Mouse (Mus musculus) neural tube, embryonic 11.5 days (tissue): ENCODE measurements around the gene Cwh43. TPM values are rescaled to one million over a fixed set of nuclear protein-coding genes. Genes with fewer than 3 reads are reported as not detected.

Experiments used
- ATAC-seq: fragments of 200-750 bp; cut with Nextera tagmentation; 2 replicates; pipeline ENCODE4 v1.8.0; 2017; ENCODE audit warnings: moderate number of reproducible peaks, mild to moderate bottlenecking, moderate TSS enrichment, moderate library complexity; ENCODE audit not compliant: insufficient read depth, low FRiP score, low TSS enrichment
- DNase-seq: peaks from one replicate; pipeline ENCODE4 v3.0.0-alpha.2; 2015; ENCODE audit warnings: low spot score
- H3K27ac ChIP-seq: fragments of 300-500 bp; sonication (generic); 2 replicates; pipeline ENCODE4 v1.5.1; 2014; ENCODE audit warnings: low read depth, mild to moderate bottlenecking, low read length
- H3K27me3 ChIP-seq: fragments of 300-500 bp; sonication (generic); 2 replicates; pipeline ENCODE4 v1.6.1; 2014; ENCODE audit warnings: mild to moderate bottlenecking, low read length, mixed read lengths; ENCODE audit not compliant: control insufficient read depth, insufficient read depth
- H3K36me3 ChIP-seq: fragments of 300-500 bp; sonication (generic); 2 replicates; pipeline ENCODE4 v1.6.1; 2014; ENCODE audit warnings: mild to moderate bottlenecking, low read length, moderate library complexity, mixed read lengths; ENCODE audit not compliant: control insufficient read depth, insufficient read depth
- H3K4me1 ChIP-seq: fragments of 300-500 bp; sonication (generic); 2 replicates; pipeline ENCODE4 v1.6.1; 2014; ENCODE audit warnings: low read length, mixed read lengths; ENCODE audit not compliant: control insufficient read depth, insufficient read depth
- H3K4me2 ChIP-seq: fragments of 300-500 bp; sonication (generic); 2 replicates; pipeline ENCODE4 v1.6.1; 2014; ENCODE audit warnings: low read depth, mild to moderate bottlenecking, moderate library complexity
- H3K4me3 ChIP-seq: fragments of 300-500 bp; sonication (generic); 2 replicates; pipeline ENCODE4 v1.5.1; 2014; ENCODE audit warnings: low read depth, low read length
- H3K9ac ChIP-seq: fragments of 300-500 bp; sonication (generic); 2 replicates; pipeline ENCODE4 v1.6.1; 2014; ENCODE audit warnings: mild to moderate bottlenecking, low read length
- H3K9me3 ChIP-seq: fragments of 300-500 bp; sonication (generic); 2 replicates; pipeline ENCODE4 v1.6.1; 2016; ENCODE audit warnings: low read length; ENCODE audit not compliant: control insufficient read depth
- WGBS: fragments of 180-500 bp; shearing (Covaris S2); extraction: QIAGEN DNeasy Blood & Tissue Kit; methylation state at CpG from one replicate; pipeline ENCODE4 v1.1.7; 2014; 5-methylcytosine and 5-hydroxymethylcytosine counted together
- polyA plus RNA-seq: library from polyadenylated mRNA; unstranded; fragments of >200 nt; fragmentation: Nextera tagmentation; extraction: Ambion mirVana; gene quantifications from 2 replicates; pipeline ENCODE4 v1.2.1, GENCODE M21; 2014

The Cwh43 gene
- polyA plus RNA-seq, 1 experiment from 2014 or later = not detected

DNA sequence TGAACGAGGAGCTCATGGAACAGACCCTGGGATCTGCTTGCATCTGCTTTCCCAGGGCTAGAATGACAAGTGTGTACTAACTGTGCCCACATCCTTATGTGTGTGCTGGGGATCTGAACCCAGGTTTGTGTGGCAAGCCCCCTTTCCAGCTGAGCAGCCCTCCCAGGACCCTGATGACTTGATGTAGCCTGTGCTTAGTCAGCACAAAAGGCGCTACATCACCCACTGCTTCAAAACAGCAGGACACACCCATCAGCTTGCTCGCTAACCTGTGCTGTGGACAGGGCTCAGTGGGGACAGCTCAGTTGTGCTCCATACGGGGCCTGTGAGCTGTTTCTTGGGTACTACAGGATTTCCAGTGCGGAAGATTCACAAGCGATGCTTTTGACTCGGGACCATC is 28.9 kb downstream of the Cwh43 start:
- ATAC-seq (no peak), DNase-seq (no peak)
- Histone ChIP-seq H3K4me3 (no peak overlapping the region), H3K27me3 (no peaks in the 10 kb centered on the region), H3K4me2 (no peak overlapping the region), H3K9me3 (no peaks in the 10 kb centered on the region), H3K36me3 (no peaks in the 10 kb centered on the region), H3K4me1 (no peaks in the 10 kb centered on the region), H3K9ac (no peak overlapping the region), H3K27ac (no peak overlapping the region)
- 80% methylated on average over 7 of the region's 7 CpGs for WGBS

GRCm38 (mm10) chr5:73442176-73442575 is 36.3 kb downstream of the Cwh43 start:
- DNase-seq (no peak), ATAC-seq (no peak)
- WGBS = 82% methylated on average over 9 of the region's 9 CpGs
- no peak overlapping the region for H3K4me2 ChIP-seq
- no peaks in the 10 kb centered on the region for H3K4me1 ChIP-seq
- no peak overlapping the region for H3K9ac ChIP-seq
- no peaks in the 10 kb centered on the region for H3K27me3 ChIP-seq
- H3K9me3 ChIP-seq = no peaks in the 10 kb centered on the region
- H3K4me3 ChIP-seq = no peak overlapping the region
- no peak overlapping the region for H3K27ac ChIP-seq
- no peaks in the 10 kb centered on the region for H3K36me3 ChIP-seq

- Histone ChIP-seq H3K4me3 (no peak overlapping the region), H3K27ac (no peak overlapping the region), H3K9me3 (no peaks in the 10 kb centered on the region), H3K4me1 (no peaks in the 10 kb centered on the region; the same call in 1 of the 2 replicates), H3K27me3 (no peaks in the 10 kb centered on the region), H3K4me2 (no peak overlapping the region), H3K36me3 (no peaks in the 10 kb centered on the region), H3K9ac (no peak overlapping the region)
- DNase-seq = no peak
- 81% methylated on average over 1 of the region's 1 CpGs for WGBS
- ATAC-seq = no peak
These were observed 44.4 kb downstream of the Cwh43 start for GRCm38 (mm10) chr5:73450276-73450675.

DNA sequence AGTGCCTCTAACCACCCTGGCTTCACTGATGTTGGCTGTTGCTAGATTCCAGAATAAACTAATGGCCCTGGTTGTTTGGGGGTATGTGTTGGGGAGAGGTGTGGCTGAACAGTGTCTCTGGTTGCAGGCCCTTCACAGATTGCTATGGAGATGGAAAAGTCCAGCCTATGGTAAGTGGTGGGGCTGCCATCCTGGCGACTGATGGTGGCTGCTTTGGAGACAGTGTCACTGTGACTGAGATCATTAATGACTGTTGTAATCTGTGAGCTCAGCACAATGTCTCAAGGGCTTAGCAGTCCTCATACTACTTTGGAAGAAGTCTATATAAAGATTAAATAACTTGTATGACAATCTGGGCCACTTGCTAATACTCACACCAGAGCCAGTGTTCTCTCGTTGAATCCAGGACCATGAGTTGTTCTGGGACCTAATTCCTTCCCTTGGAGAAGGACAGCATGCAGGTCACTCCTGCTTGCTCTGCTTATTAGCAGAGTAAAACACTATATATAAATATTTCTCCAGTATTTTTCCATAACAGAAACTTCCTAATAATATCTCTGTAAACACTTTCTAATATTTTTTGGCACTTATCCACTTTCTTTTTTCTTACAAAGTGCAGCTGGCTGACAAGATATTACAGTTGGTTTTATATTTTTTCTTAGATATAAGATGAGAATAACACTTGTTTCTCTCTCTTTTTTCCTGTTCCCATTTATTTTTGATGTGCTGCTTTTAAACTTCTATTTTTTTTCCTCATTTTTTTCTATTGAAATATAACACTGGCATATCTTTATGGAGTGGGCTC is 48.8 kb downstream of the Cwh43 start:
- no peak overlapping the region for H3K4me2 ChIP-seq
- no peaks in the 10 kb centered on the region for H3K27me3 ChIP-seq
- no peaks in the 10 kb centered on the region for H3K36me3 ChIP-seq
- 75% methylated on average over 2 of the region's 2 CpGs for WGBS
- no peak overlapping the region for H3K4me3 ChIP-seq
- ATAC-seq (no peak), DNase-seq (no peak)
- no peak overlapping the region for H3K9ac ChIP-seq
- no peak overlapping the region for H3K27ac ChIP-seq
- H3K9me3 ChIP-seq = no peaks in the 10 kb centered on the region
- no peaks in the 10 kb centered on the region; the same call in 1 of the 2 replicates for H3K4me1 ChIP-seq

DNA sequence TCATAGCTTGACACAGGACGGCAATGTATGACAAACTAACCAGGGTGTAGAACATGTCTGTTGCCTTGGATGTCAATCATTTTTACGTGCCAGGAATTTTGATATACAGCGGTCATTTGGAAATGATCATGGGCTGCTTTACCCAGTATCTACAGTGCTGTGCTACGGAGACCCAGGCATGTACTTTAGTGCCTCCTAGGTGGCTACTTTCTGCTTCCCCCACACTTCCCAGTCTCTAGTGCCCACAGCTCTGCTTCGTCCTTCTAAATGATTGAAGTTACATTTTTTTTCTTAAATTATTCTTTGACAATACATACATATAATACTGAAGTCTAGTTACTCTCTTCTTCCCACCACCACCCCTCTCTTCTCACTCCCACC is 49.4 kb downstream of the Cwh43 start:
- Histone ChIP-seq H3K4me3 (no peak overlapping the region), H3K4me2 (no peak overlapping the region), H3K4me1 (no peaks in the 10 kb centered on the region; the same call in 1 of the 2 replicates), H3K36me3 (no peaks in the 10 kb centered on the region), H3K27me3 (no peaks in the 10 kb centered on the region), H3K27ac (no peak overlapping the region), H3K9me3 (no peaks in the 10 kb centered on the region), H3K9ac (no peak overlapping the region)
- ATAC-seq (no peak), DNase-seq (no peak)
- WGBS = 85% methylated on average over 5 of the region's 5 CpGs

GRCm38 (mm10) chr5:73468462-73469433 is 62.9 kb downstream of the Cwh43 start:
- H3K4me3 ChIP-seq = no peak overlapping the region
- 88% methylated on average over 16 of the region's 16 CpGs for WGBS
- H3K9ac ChIP-seq = no peak overlapping the region
- H3K4me2 ChIP-seq = no peak overlapping the region
- H3K36me3 ChIP-seq = no peaks in the 10 kb centered on the region
- H3K4me1 ChIP-seq = no peaks in the 10 kb centered on the region
- H3K27me3 ChIP-seq = no peaks in the 10 kb centered on the region
- DNase-seq (no peak), ATAC-seq (no peak)
- no peak overlapping the region for H3K27ac ChIP-seq
- H3K9me3 ChIP-seq = no peaks in the 10 kb centered on the region

DNA sequence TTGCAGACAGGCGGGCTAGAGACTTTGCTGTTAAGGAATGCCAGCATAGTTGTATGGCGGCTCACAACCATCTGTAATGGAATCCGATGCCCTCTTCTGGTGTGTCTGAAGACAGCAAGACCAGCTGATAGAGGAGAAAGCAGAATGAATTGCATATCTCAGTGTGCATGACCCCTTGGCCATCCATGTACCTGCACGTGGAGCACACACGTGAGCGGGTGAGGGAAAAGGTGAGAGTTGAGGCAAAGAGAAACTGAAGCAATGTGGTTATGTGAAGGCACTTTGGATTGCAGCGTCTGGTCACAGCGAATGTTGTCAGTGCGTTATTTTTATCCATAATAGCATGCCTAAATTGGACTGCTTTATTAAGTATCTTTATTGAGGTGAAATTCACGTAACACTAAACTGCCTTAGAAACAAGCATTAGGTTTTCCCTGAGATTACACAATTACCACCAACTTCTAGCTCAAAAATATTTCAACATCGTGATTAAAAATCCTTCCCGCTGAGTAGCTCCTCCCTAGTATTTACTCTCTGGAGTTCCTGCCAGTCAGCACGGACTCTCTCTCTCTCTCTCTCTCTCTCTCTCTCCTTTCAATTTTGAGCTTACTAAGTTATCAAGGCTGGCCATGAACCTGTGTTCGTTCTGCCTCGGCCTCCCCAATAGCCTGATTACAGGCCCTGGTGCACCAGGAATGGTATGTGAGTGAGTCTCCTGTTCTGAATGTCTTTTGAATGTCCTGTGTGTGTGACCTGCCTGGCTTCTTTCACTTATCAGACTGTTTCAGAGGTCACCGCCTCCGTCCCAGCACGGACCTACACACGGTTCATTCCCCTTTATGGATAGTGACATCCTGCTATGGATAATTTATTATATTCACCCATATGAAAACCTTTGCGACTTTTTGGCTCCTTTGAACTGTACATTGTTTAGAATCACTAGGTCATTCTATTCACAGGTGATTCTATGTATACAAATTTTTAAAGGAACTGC is 68.8 kb downstream of the Cwh43 start:
- WGBS = 89% methylated on average over 20 of the region's 20 CpGs
- H3K36me3 ChIP-seq = no peaks in the 10 kb centered on the region
- H3K27me3 ChIP-seq = no peaks in the 10 kb centered on the region
- H3K9ac ChIP-seq = no peak overlapping the region
- no peak overlapping the region for H3K4me2 ChIP-seq
- no peaks in the 10 kb centered on the region for H3K9me3 ChIP-seq
- ATAC-seq = no peak
- no peak overlapping the region for H3K4me3 ChIP-seq
- H3K4me1 ChIP-seq = no peaks in the 10 kb centered on the region
- DNase-seq = no peak
- no peak overlapping the region for H3K27ac ChIP-seq

- Histone ChIP-seq H3K4me1 (no peaks in the 10 kb centered on the region), H3K36me3 (no peaks in the 10 kb centered on the region), H3K4me3 (no peak within 1 kb of the TSS), H3K27me3 (no peaks in the 10 kb centered on the region), H3K9ac (no peak within 1 kb of the TSS), H3K27ac (no peak within 1 kb of the TSS), H3K4me2 (no peak within 1 kb of the TSS), H3K9me3 (no peaks in the 10 kb centered on the region)
- WGBS = 81% methylated on average over 7 of the region's 7 CpGs
- ATAC-seq (no peak), DNase-seq (no peak)
These were observed 74.8 kb downstream of the Cwh43 start, which contains the start of gene Dcun1d4 for GRCm38 (mm10) chr5:73480700-73481099. TSS of gene Dcun1d4 (plus strand) at chr5:73481000.
